Mouse (Mus musculus) adrenal gland, postnatal 36 days (tissue): Measurements from ENCODE around the gene Nps. TPM values are rescaled to one million over a fixed set of nuclear protein-coding genes. Genes with fewer than 3 reads are reported as not detected.

Source experiments
- total RNA-seq, 2 experiments: library from RNA; stranded (reverse); gene quantifications; 2 replicates each; pipeline ENCODE4 v1.2.3; 2021

Gene Nps
- total RNA-seq, 2 experiments from 2014 or later: not detected

Other genes with a start within 250 kb of the Nps start
- not detected for gene Foxi2, start 151.6 kb downstream of the Nps start, total RNA-seq